Mouse (Mus musculus): ENCODE measurements around the gene Fau. TPM values are rescaled to one million over a fixed set of nuclear protein-coding genes. Genes with fewer than 3 reads are reported as not detected.

Gene Fau
- total and polyA plus RNA-seq, 3 experiments = 2,413 to 2,967 TPM; not detected in 1

- peak; percentile 58 for TF ChIP-seq NELFE (IDR thresholded peaks at IDR 0.05; ENCODE audit: low read depth, low read length)
- TF ChIP-seq POLR2AphosphoS2 (IDR thresholded peaks at IDR 0.05; ENCODE audit: low read length) = peak; percentile 70
- TF ChIP-seq RAD21 (IDR thresholded peaks at IDR 0.05; ENCODE audit: low read depth, low read length) = no peak
- 0 out of 2 replicates have a peak, but pooled peaks have one; percentile 34 for TF ChIP-seq SIN3A (IDR thresholded peaks at IDR 0.05; ENCODE audit: low read length)
- TF ChIP-seq SMC3 (IDR thresholded peaks at IDR 0.05; ENCODE audit: low read depth, low read length) = no peak
- peak; percentile 42 to 80; a peak in 2 of 4 replicates for TF ChIP-seq POLR2A (IDR thresholded peaks at IDR 0.05; ENCODE audit: control insufficient read depth in 1 of 2, insufficient read depth in 1 of 2, low read depth in 1 of 2, low read length in 2 of 2, poor library complexity in 1 of 2)
- TF ChIP-seq MXI1 (IDR thresholded peaks at IDR 0.05; ENCODE audit: low read depth, low read length) = peak; percentile 60
- 0 out of 2 replicates have a peak, but pooled peaks have one; percentile 33 for TF ChIP-seq HCFC1 (IDR thresholded peaks at IDR 0.05; ENCODE audit: low read depth, low read length)
- TF ChIP-seq TBP (IDR thresholded peaks at IDR 0.05; ENCODE audit: low read depth, low read length) = peak; percentile 73
- TF ChIP-seq ZKSCAN1 (IDR thresholded peaks at IDR 0.05; ENCODE audit: low read depth, low read length) = no peak
- Histone ChIP-seq H3K36me3 (ENCODE audit: control insufficient read depth in 1 of 2, insufficient read depth in 2 of 2, low read length in 2 of 2) (no peaks in the 10 kb centered on the region), H3K9me3 (replicated peaks; ENCODE audit: insufficient read depth, low read length) (no peaks in the 10 kb centered on the region), H3K4me1 (ENCODE audit: control insufficient read depth in 1 of 2, insufficient read depth in 2 of 2, low read length in 2 of 2) (peaks cover 0 to 8% of the 10 kb centered on the region in 2 experiments; a peak in 3 of 4 replicates), H3K27ac (ENCODE audit: control insufficient read depth, low read depth, low read length) (peak within 1 kb of the TSS; percentile 15), H3K9ac (ENCODE audit: control insufficient read depth, low read depth, low read length, poor library complexity, severe bottlenecking) (peak within 1 kb of the TSS; percentile 75), H3K79me2 (ENCODE audit: control insufficient read depth, insufficient read depth, low read length, poor library complexity) (no peaks in the 10 kb centered on the region), H3K27me3 (ENCODE audit: control insufficient read depth in 1 of 2, insufficient read depth in 2 of 2, low read length in 2 of 2) (no peaks in the 10 kb centered on the region), H3K4me3 (ENCODE audit: control insufficient read depth in 1 of 2, insufficient read depth in 1 of 2, low read depth in 2 of 2, low read length in 2 of 2) (peak within 1 kb of the TSS; percentile 49 to 73)
- peak; percentile 95 for DNase-seq (ENCODE audit: low read depth, low spot score)
Measured at GRCm38 (mm10) chr19:6067724-6068415, 10.2 kb downstream of the Fau start, which contains the start of gene Tm7sf2. TSS of gene Tm7sf2 (minus strand) at chr19:6068373.

- Histone ChIP-seq H3K4me3 (ENCODE audit: control insufficient read depth in 1 of 2, insufficient read depth in 1 of 2, low read depth in 2 of 2, low read length in 2 of 2) (no peak overlapping the region), H3K9ac (ENCODE audit: control insufficient read depth, low read depth, low read length, poor library complexity, severe bottlenecking) (no peak overlapping the region), H3K27me3 (ENCODE audit: control insufficient read depth in 1 of 2, insufficient read depth in 2 of 2, low read length in 2 of 2) (no peaks in the 10 kb centered on the region), H3K4me1 (ENCODE audit: control insufficient read depth in 1 of 2, insufficient read depth in 2 of 2, low read length in 2 of 2) (peaks cover 0 to 8% of the 10 kb centered on the region in 2 experiments; a peak in 3 of 4 replicates), H3K79me2 (ENCODE audit: control insufficient read depth, insufficient read depth, low read length, poor library complexity) (no peaks in the 10 kb centered on the region), H3K36me3 (ENCODE audit: control insufficient read depth in 1 of 2, insufficient read depth in 2 of 2, low read length in 2 of 2) (no peaks in the 10 kb centered on the region), H3K9me3 (replicated peaks; ENCODE audit: insufficient read depth, low read length) (no peaks in the 10 kb centered on the region), H3K27ac (ENCODE audit: control insufficient read depth, low read depth, low read length) (no peak overlapping the region)
- DNase-seq (ENCODE audit: low read depth, low spot score) = peak; percentile 37
- no peak for TF ChIP-seq ELF1 (IDR thresholded peaks at IDR 0.05; ENCODE audit: low read depth, low read length)
- TF ChIP-seq NRF1 (IDR thresholded peaks at IDR 0.05; ENCODE audit: insufficient read depth, low read depth, low read length, poor library complexity, severe bottlenecking) = no peak
- TF ChIP-seq CHD1 (IDR thresholded peaks at IDR 0.05; ENCODE audit: low read depth, low read length) = no peak
- TF ChIP-seq UBTF (IDR thresholded peaks at IDR 0.05; ENCODE audit: borderline replicate concordance, insufficient read depth, low read depth, low read length) = no peak
- TF ChIP-seq RAD21 (IDR thresholded peaks at IDR 0.05; ENCODE audit: low read depth, low read length) = no peak
- no peak for TF ChIP-seq MYB (IDR thresholded peaks at IDR 0.05; ENCODE audit: low read depth, low read length)
- TF ChIP-seq NELFE (IDR thresholded peaks at IDR 0.05; ENCODE audit: low read depth, low read length) = no peak
- no peak for TF ChIP-seq RCOR1 (IDR thresholded peaks at IDR 0.05; ENCODE audit: low read depth, low read length)
- no peak for TF ChIP-seq POLR2AphosphoS2 (IDR thresholded peaks at IDR 0.05; ENCODE audit: low read length)
Measured at GRCm38 (mm10) chr19:6068951-6069350, 11.3 kb downstream of the Fau start.
